ENCODE assay signal across 9 mouse cellular contexts in genomic region chr5:65435363-65435805, GRCm38 (mm10). TPM values are rescaled to one million over a fixed set of nuclear protein-coding genes. Genes with fewer than 3 reads are reported as not detected.
A peak's percentile ranks its signal among the peaks of the same experiment; 100 is the strongest.
DNase-seq lines count a peak whose midpoint lies in the region; ATAC-seq lines count a peak whose summit lies in the region.
"Had no signal": no experiment of that assay in that cellular context is flagged by ENCODE, and none has a peak within 500 bp of the region (broad histone marks: within the 10 kb centered on the region; RNA-seq: fewer than 3 reads in every experiment).

No protein-coding gene starts in this region.

- H3K27me3 ChIP-seq in lung, embryonic 15.5 days, result no peaks in the 10 kb centered on the region
- H3K27me3 ChIP-seq in hindbrain, embryonic 16.5 days (replicated peaks; ENCODE audit: control insufficient read depth, insufficient read depth, low read length), result no peaks in the 10 kb centered on the region
- H3K27me3 ChIP-seq in midbrain, embryonic 16.5 days (ENCODE audit: control insufficient read depth, insufficient read depth, low read depth, low read length), result no peaks in the 10 kb centered on the region

- H3K9me3 ChIP-seq in lung, embryonic 15.5 days, result no peaks in the 10 kb centered on the region
- H3K9me3 ChIP-seq in hindbrain, embryonic 16.5 days (ENCODE audit: control insufficient read depth, low read length), result no peaks in the 10 kb centered on the region
- no peaks in the 10 kb centered on the region for H3K9me3 ChIP-seq in midbrain, embryonic 16.5 days (replicated peaks; ENCODE audit: control insufficient read depth, low read length, poor library complexity, severe bottlenecking)

- H3K4me3 ChIP-seq in lung, embryonic 15.5 days, result peak overlapping the region; percentile 85
- peak overlapping the region; percentile 65 for H3K4me3 ChIP-seq in hindbrain, embryonic 16.5 days (ENCODE audit: low read length)
- H3K4me3 ChIP-seq in midbrain, embryonic 16.5 days (ENCODE audit: low read depth, low read length), result peak overlapping the region; percentile 89

- H3K4me1 ChIP-seq in lung, embryonic 15.5 days, result peaks cover 13% of the 10 kb centered on the region
- peaks cover 8% of the 10 kb centered on the region for H3K4me1 ChIP-seq in hindbrain, embryonic 16.5 days (ENCODE audit: control insufficient read depth, insufficient read depth, low read depth, low read length)
- H3K4me1 ChIP-seq in midbrain, embryonic 16.5 days (ENCODE audit: control insufficient read depth, insufficient read depth, low read length), result peaks cover 12% of the 10 kb centered on the region

- ATAC-seq in lung, embryonic 15.5 days (ENCODE audit: borderline replicate concordance, extremely low read depth, low FRiP score, low TSS enrichment), result no peak; the same call in 1 of the 2 replicates
- peak; percentile 0; the same call in 1 of the 2 replicates for ATAC-seq in common myeloid progenitor, adult 5-6 weeks (replicated peaks; ENCODE audit: low read depth, poor library complexity, severe bottlenecking)
- no peak; the same call in 1 of the 2 replicates for ATAC-seq in hindbrain, embryonic 16.5 days
- peak; percentile 74; the same call in 1 of the 2 replicates for ATAC-seq in midbrain, embryonic 16.5 days

- WGBS in lung, embryonic 15.5 days, result under 1% methylated on average over 43 of the region's 47 CpGs
- under 1% methylated on average over 41 of the region's 47 CpGs for WGBS in hindbrain, embryonic 16.5 days
- 0% methylated on average over 46 of the region's 47 CpGs for WGBS in midbrain, embryonic 16.5 days

- H3K4me2 ChIP-seq in lung, embryonic 15.5 days, result peak overlapping the region; percentile 81
- peak overlapping the region; percentile 87 for H3K4me2 ChIP-seq in hindbrain, embryonic 16.5 days (ENCODE audit: low read length)
- H3K4me2 ChIP-seq in midbrain, embryonic 16.5 days (ENCODE audit: low read length), result peak overlapping the region; percentile 88

- H3K27ac ChIP-seq in lung, embryonic 15.5 days, result peak overlapping the region; percentile 90
- peak overlapping the region; percentile 80 for H3K27ac ChIP-seq in hindbrain, embryonic 16.5 days (ENCODE audit: low read depth, low read length)
- H3K27ac ChIP-seq in midbrain, embryonic 16.5 days (ENCODE audit: low read length), result peak overlapping the region; percentile 86

- DNase-seq in lung, adult 18-20 months, result no peak
- DNase-seq in layer of hippocampus, postnatal 36 days, result no peak
- DNase-seq in testis, postnatal 14 days (ENCODE audit: low spot score), result no peak
- DNase-seq in T-cell, adult 2 months (ENCODE audit: low spot score), result no peak

- peak overlapping the region; percentile 85 for H3K9ac ChIP-seq in lung, embryonic 15.5 days
- H3K9ac ChIP-seq in hindbrain, embryonic 16.5 days (ENCODE audit: low read depth, low read length), result peak overlapping the region; percentile 77
- H3K9ac ChIP-seq in midbrain, embryonic 16.5 days (ENCODE audit: low read depth, low read length), result peak overlapping the region; percentile 84

- H3K36me3 ChIP-seq in lung, embryonic 15.5 days, result no peaks in the 10 kb centered on the region
- H3K36me3 ChIP-seq in hindbrain, embryonic 16.5 days (ENCODE audit: control insufficient read depth, insufficient read depth, low read length), result no peaks in the 10 kb centered on the region
- 0 out of 2 replicates have a peak, but pooled peaks cover under 1% of the 10 kb centered on the region for H3K36me3 ChIP-seq in midbrain, embryonic 16.5 days (ENCODE audit: control insufficient read depth, insufficient read depth, low read length)

RNA-seq across cellular contexts. Expression of gene Ugdh, which starts 0.4 kb away (rescaled TPM):
- polyA plus RNA-seq in lung, embryonic 15.5 days (2015; fragmentation: Nextera tagmentation; extraction: Ambion mirVana), result 140 and 146 TPM in 2 replicates
- 36.8 and 41.7 TPM in 2 replicates for total RNA-seq in common myeloid progenitor, adult 5-6 weeks (2017)
- polyA plus RNA-seq in hindbrain, embryonic 16.5 days (2015; fragmentation: Nextera tagmentation; extraction: Ambion mirVana), result 43.5 and 44.8 TPM in 2 replicates
- 44.2 and 46.0 TPM in 2 replicates for polyA plus RNA-seq in midbrain, embryonic 16.5 days (2015; fragmentation: Nextera tagmentation; extraction: Ambion mirVana)
- total RNA-seq in layer of hippocampus, postnatal 36 days (2021), result 10 to 100 TPM; 34.1 to 37.9 TPM

RNA-seq across cellular contexts. Expression of gene Lias, which starts 44.1 kb away (rescaled TPM):
- polyA plus RNA-seq in lung, embryonic 15.5 days (2015; fragmentation: Nextera tagmentation; extraction: Ambion mirVana), result 55.5 and 57.2 TPM in 2 replicates
- 34.7 and 42.6 TPM in 2 replicates for total RNA-seq in common myeloid progenitor, adult 5-6 weeks (2017)
- polyA plus RNA-seq in hindbrain, embryonic 16.5 days (2015; fragmentation: Nextera tagmentation; extraction: Ambion mirVana), result 60.8 and 65.8 TPM in 2 replicates
- 65.1 and 65.9 TPM in 2 replicates for polyA plus RNA-seq in midbrain, embryonic 16.5 days (2015; fragmentation: Nextera tagmentation; extraction: Ambion mirVana)
- 10 to 100 TPM; 27.7 to 30.0 TPM for total RNA-seq in layer of hippocampus, postnatal 36 days (2021)

RNA-seq across cellular contexts. Expression of gene Rpl9, which starts 44.1 kb away (rescaled TPM):
- 991 and 1,022 TPM in 2 replicates for polyA plus RNA-seq in lung, embryonic 15.5 days (2015; fragmentation: Nextera tagmentation; extraction: Ambion mirVana)
- total RNA-seq in common myeloid progenitor, adult 5-6 weeks (2017), result 2,315 and 2,637 TPM in 2 replicates
- 509 and 535 TPM in 2 replicates for polyA plus RNA-seq in hindbrain, embryonic 16.5 days (2015; fragmentation: Nextera tagmentation; extraction: Ambion mirVana)
- polyA plus RNA-seq in midbrain, embryonic 16.5 days (2015; fragmentation: Nextera tagmentation; extraction: Ambion mirVana), result 509 and 528 TPM in 2 replicates
- 100 to 1,000 TPM; 658 to 682 TPM for total RNA-seq in layer of hippocampus, postnatal 36 days (2021)

RNA-seq across cellular contexts. Expression of gene Gm43552, which starts 57.2 kb away (rescaled TPM):
- polyA plus RNA-seq in lung, embryonic 15.5 days (2015; fragmentation: Nextera tagmentation; extraction: Ambion mirVana), result not detected in 2 replicates
- not detected in 2 replicates for total RNA-seq in common myeloid progenitor, adult 5-6 weeks (2017)
- polyA plus RNA-seq in hindbrain, embryonic 16.5 days (2015; fragmentation: Nextera tagmentation; extraction: Ambion mirVana), result not detected in 2 replicates
- not detected in 2 replicates for polyA plus RNA-seq in midbrain, embryonic 16.5 days (2015; fragmentation: Nextera tagmentation; extraction: Ambion mirVana)
- total RNA-seq in layer of hippocampus, postnatal 36 days (2021), result 1 to 10 TPM; 4.5 to 7.7 TPM
- total RNA-seq: gastrocnemius, postnatal 36 days had no signal

Comparison
In these comparisons a context has a peak if more than half of its experiments do, and no peak if none do; other contexts are left out.
1. ATAC-seq: peak in common myeloid progenitor, adult 5-6 weeks (single experiment) and midbrain, embryonic 16.5 days (single experiment); none in lung, embryonic 15.5 days (single experiment) and hindbrain, embryonic 16.5 days (single experiment).
2. Peak in every context shown above with its lines, with median percentiles within 50 percentile points of each other: H3K27ac ChIP-seq, H3K4me2 ChIP-seq, H3K4me3 ChIP-seq and H3K9ac ChIP-seq.